Mouse (Mus musculus) hindbrain, embryonic 11.5 days (tissue): ENCODE data around the gene Gm20388. TPM values are rescaled to one million over a fixed set of nuclear protein-coding genes. Genes with fewer than 3 reads are reported as not detected.

ENCODE experiments used
- ATAC-seq: fragments of 200-750 bp; cut with Nextera tagmentation; 2 replicates; pipeline ENCODE4 v1.8.0; 2017; ENCODE audit warnings: mild to moderate bottlenecking, moderate TSS enrichment, moderate library complexity; ENCODE audit not compliant: low FRiP score
- DNase-seq: peaks from one replicate; pipeline ENCODE4 v3.0.0-alpha.2; 2015; ENCODE audit warnings: low spot score
- H3K27ac ChIP-seq: fragments of 300-500 bp; sonication (generic); 2 replicates; pipeline ENCODE4 v1.5.1; 2014; ENCODE audit warnings: mild to moderate bottlenecking, low read depth, low read length
- H3K27me3 ChIP-seq: fragments of 300-500 bp; sonication (generic); 2 replicates; pipeline ENCODE4 v1.6.1; 2014; ENCODE audit warnings: mild to moderate bottlenecking, low read length, moderate library complexity, mixed read lengths; ENCODE audit not compliant: control insufficient read depth, insufficient read depth
- H3K36me3 ChIP-seq: fragments of 300-500 bp; sonication (generic); 2 replicates; pipeline ENCODE4 v1.6.1; 2014; ENCODE audit warnings: mild to moderate bottlenecking, low read length, moderate library complexity, mixed read lengths; ENCODE audit not compliant: control insufficient read depth, insufficient read depth
- H3K4me1 ChIP-seq: fragments of 300-500 bp; sonication (generic); replicated peaks from 2 replicates; pipeline ENCODE4 v1.6.1; 2014; ENCODE audit warnings: low read length, mixed read lengths; ENCODE audit not compliant: control insufficient read depth, insufficient read depth
- H3K4me2 ChIP-seq: fragments of 300-500 bp; sonication (generic); replicated peaks from 2 replicates; pipeline ENCODE4 v1.6.1; 2014; ENCODE audit warnings: mild to moderate bottlenecking, low read depth, low read length
- H3K4me3 ChIP-seq: fragments of 300-500 bp; sonication (generic); 2 replicates; pipeline ENCODE4 v1.5.1; 2014; ENCODE audit warnings: low read depth, low read length
- H3K9ac ChIP-seq: fragments of 300-500 bp; sonication (generic); 2 replicates; pipeline ENCODE4 v1.6.1; 2014; ENCODE audit warnings: low read depth, low read length
- H3K9me3 ChIP-seq: fragments of 300-500 bp; sonication (generic); 2 replicates; pipeline ENCODE4 v1.6.1; 2016; ENCODE audit warnings: low read length; ENCODE audit not compliant: control insufficient read depth
- WGBS: fragments of 180-500 bp; shearing (Covaris S2); extraction: QIAGEN DNeasy Blood & Tissue Kit; methylation state at CpG from one replicate; pipeline ENCODE4 v1.1.7; 2014; 5-methylcytosine and 5-hydroxymethylcytosine counted together
- polyA plus RNA-seq: library from polyadenylated mRNA; unstranded; fragments of >200 nt; fragmentation: Nextera tagmentation; extraction: Ambion mirVana; gene quantifications from 2 replicates; pipeline ENCODE4 v1.2.1, GENCODE M21; 2014

Gene Gm20388
- polyA plus RNA-seq, 1 experiment from 2014 or later: 11.8 TPM

- Histone ChIP-seq H3K27ac (peak overlapping the region; percentile 89), H3K27me3 (no peaks in the 10 kb centered on the region), H3K4me1 (peaks cover 7% of the 10 kb centered on the region; the same call in 1 of the 2 replicates), H3K4me3 (no peak overlapping the region), H3K9ac (peak overlapping the region; percentile 52), H3K36me3 (no peaks in the 10 kb centered on the region), H3K9me3 (no peaks in the 10 kb centered on the region), H3K4me2 (peak overlapping the region; percentile 2; the same call in 1 of the 2 replicates)
- WGBS: 33% methylated on average over 16 of the region's 16 CpGs
- ATAC-seq: peak; percentile 87
- peak; percentile 70 for DNase-seq
Measured at GRCm38 (mm10) chr8:123791101-123791844, 3880.6 kb downstream of the Gm20388 start.

GRCm38 (mm10) chr8:123791845-123792225 lies 3881.2 kb downstream of the Gm20388 start:
- Histone ChIP-seq H3K27me3 (no peaks in the 10 kb centered on the region), H3K9ac (peak overlapping the region; percentile 52), H3K27ac (peak overlapping the region; percentile 89), H3K4me3 (no peak overlapping the region), H3K4me2 (no peak overlapping the region), H3K36me3 (no peaks in the 10 kb centered on the region), H3K9me3 (no peaks in the 10 kb centered on the region), H3K4me1 (peaks cover 7% of the 10 kb centered on the region; the same call in 1 of the 2 replicates)
- DNase-seq: no peak
- ATAC-seq: no peak
- 70% methylated on average over 7 of the region's 7 CpGs for WGBS

GRCm38 (mm10) chr8:123793900-123794299 lies 3883.3 kb downstream of the Gm20388 start:
- DNase-seq (no peak), ATAC-seq (no peak)
- 55% methylated on average over 10 of the region's 10 CpGs for WGBS
- Histone ChIP-seq H3K36me3 (no peaks in the 10 kb centered on the region), H3K27me3 (no peaks in the 10 kb centered on the region), H3K4me3 (no peak overlapping the region), H3K9ac (no peak overlapping the region), H3K27ac (no peak overlapping the region), H3K4me1 (peaks cover 7% of the 10 kb centered on the region; the same call in 1 of the 2 replicates), H3K4me2 (no peak overlapping the region), H3K9me3 (no peaks in the 10 kb centered on the region)

- 83% methylated on average over 4 of the region's 4 CpGs for whole genome bisulfite sequencing
- no peak for ATAC-seq
Measured at GRCm38 (mm10) chr8:123794766-123795165, 3884.1 kb downstream of the Gm20388 start.

GRCm38 (mm10) chr8:123796758-123797157 lies 3886.1 kb downstream of the Gm20388 start:
- H3K9me3 ChIP-seq: no peaks in the 10 kb centered on the region
- H3K4me1 ChIP-seq: peaks cover 2% of the 10 kb centered on the region; the same call in 1 of the 2 replicates
- H3K36me3 ChIP-seq: no peaks in the 10 kb centered on the region
- H3K27ac ChIP-seq: no peak overlapping the region
- H3K4me3 ChIP-seq: no peak overlapping the region
- no peak overlapping the region for H3K9ac ChIP-seq
- H3K4me2 ChIP-seq: no peak overlapping the region
- WGBS: 57% methylated on average over 4 of the region's 4 CpGs
- ATAC-seq (no peak), DNase-seq (no peak)
- no peaks in the 10 kb centered on the region for H3K27me3 ChIP-seq

More at GRCm38 (mm10) chr8:123794766-123795165, 3884.1 kb downstream of the Gm20388 start:
- no peaks in the 10 kb centered on the region for H3K27me3 ChIP-seq
- H3K4me3 ChIP-seq: no peak overlapping the region
- no peaks in the 10 kb centered on the region for H3K36me3 ChIP-seq
- no peak overlapping the region for H3K9ac ChIP-seq
- no peak overlapping the region for H3K4me2 ChIP-seq
- H3K4me1 ChIP-seq: peaks cover 7% of the 10 kb centered on the region; the same call in 1 of the 2 replicates
- no peak for DNase-seq
- no peak overlapping the region for H3K27ac ChIP-seq
- H3K9me3 ChIP-seq: no peaks in the 10 kb centered on the region

GRCm38 (mm10) chr8:123797928-123798327 lies 3887.3 kb downstream of the Gm20388 start:
- Histone ChIP-seq H3K27ac (no peak overlapping the region), H3K36me3 (no peaks in the 10 kb centered on the region), H3K27me3 (no peaks in the 10 kb centered on the region), H3K4me3 (no peak overlapping the region), H3K9me3 (no peaks in the 10 kb centered on the region), H3K4me1 (no peaks in the 10 kb centered on the region), H3K4me2 (no peak overlapping the region), H3K9ac (no peak overlapping the region)
- 91% methylated on average over 15 of the region's 15 CpGs for WGBS
- ATAC-seq: no peak
- no peak for DNase-seq

GRCm38 (mm10) chr8:123799434-123799833 lies 3888.8 kb downstream of the Gm20388 start:
- Histone ChIP-seq H3K9ac (no peak overlapping the region), H3K27ac (no peak overlapping the region), H3K4me3 (no peak overlapping the region), H3K4me1 (no peaks in the 10 kb centered on the region), H3K27me3 (no peaks in the 10 kb centered on the region), H3K9me3 (no peaks in the 10 kb centered on the region), H3K36me3 (no peaks in the 10 kb centered on the region), H3K4me2 (no peak overlapping the region)
- DNase-seq (no peak), ATAC-seq (no peak)
- WGBS: 84% methylated on average over 6 of the region's 6 CpGs

- H3K9ac ChIP-seq: no peak overlapping the region
- peak; percentile 39 for DNase-seq
Measured at GRCm38 (mm10) chr8:123799885-123800284, 3889.2 kb downstream of the Gm20388 start.

GRCm38 (mm10) chr8:123800867-123801266 lies 3890.2 kb downstream of the Gm20388 start:
- ATAC-seq (no peak), DNase-seq (no peak)
- H3K36me3 ChIP-seq: no peaks in the 10 kb centered on the region
- no peak overlapping the region for H3K4me3 ChIP-seq
- no peaks in the 10 kb centered on the region for H3K9me3 ChIP-seq
- H3K27ac ChIP-seq: no peak overlapping the region
- WGBS: 87% methylated on average over 6 of the region's 7 CpGs
- no peak overlapping the region for H3K9ac ChIP-seq
- H3K27me3 ChIP-seq: no peaks in the 10 kb centered on the region
- H3K4me1 ChIP-seq: no peaks in the 10 kb centered on the region
- H3K4me2 ChIP-seq: no peak overlapping the region

More at GRCm38 (mm10) chr8:123799885-123800284, 3889.2 kb downstream of the Gm20388 start:
- Histone ChIP-seq H3K4me2 (no peak overlapping the region), H3K27ac (no peak overlapping the region), H3K4me1 (no peaks in the 10 kb centered on the region), H3K36me3 (no peaks in the 10 kb centered on the region), H3K27me3 (no peaks in the 10 kb centered on the region), H3K4me3 (no peak overlapping the region), H3K9me3 (no peaks in the 10 kb centered on the region)
- no peak for ATAC-seq
- WGBS: 57% methylated on average over 3 of the region's 3 CpGs
